Mouse (Mus musculus) embryo, embryonic 9.5 days (tissue): ENCODE results near the gene Zbed6.
"Not testable (repeated sequence)": the region's sequence is repeated elsewhere in the genome, so short reads cannot be mapped to it uniquely, and the experiment has no call there.

ENCODE experiments used
- DNase-seq: peaks from one replicate; pipeline ENCODE4 v3.0.0-alpha.2; 2017; ENCODE audit errors: extremely low spot score

Gene Zbed6

GRCm38 (mm10) chr1:133660466-133661202 is at the start of gene Zbed6:
TSS of gene Zbed6 (minus strand) at chr1:133660885.
- peak; percentile 84 for DNase-seq

GRCm38 (mm10) chr1:133709292-133709691 is 48.6 kb upstream of the Zbed6 start:
- no peak for DNase-seq

- not testable (repeated sequence) for DNase-seq
Measured at GRCm38 (mm10) chr1:133701824-133702223, 41.1 kb upstream of the Zbed6 start.

- DNase-seq, result no peak
Measured at GRCm38 (mm10) chr1:133697935-133698620, 37.4 kb upstream of the Zbed6 start.

- peak; percentile 34 for DNase-seq
Measured at GRCm38 (mm10) chr1:133695901-133696300, 35.2 kb upstream of the Zbed6 start.

- no peak for DNase-seq
Measured at GRCm38 (mm10) chr1:133694876-133695275, 34.2 kb upstream of the Zbed6 start.

- DNase-seq, result peak; percentile 33
Measured at GRCm38 (mm10) chr1:133694301-133694700, 33.6 kb upstream of the Zbed6 start.

- no peak for DNase-seq
Measured at GRCm38 (mm10) chr1:133693536-133694114, 32.9 kb upstream of the Zbed6 start.

GRCm38 (mm10) chr1:133692195-133692594 is 31.5 kb upstream of the Zbed6 start:
- DNase-seq, result no peak

- DNase-seq, result no peak
Measured at GRCm38 (mm10) chr1:133691046-133691445, 30.4 kb upstream of the Zbed6 start.

GRCm38 (mm10) chr1:133689897-133690296 is 29.2 kb upstream of the Zbed6 start, which contains the start of gene Lax1:
TSS of gene Lax1 (minus strand) at chr1:133690108.
- DNase-seq, result no peak

GRCm38 (mm10) chr1:133688301-133688700 is 27.6 kb upstream of the Zbed6 start:
- no peak for DNase-seq

GRCm38 (mm10) chr1:133685749-133686519 is 25.2 kb upstream of the Zbed6 start:
- DNase-seq, result no peak

GRCm38 (mm10) chr1:133671801-133672200 is 11.1 kb upstream of the Zbed6 start:
- no peak for DNase-seq

GRCm38 (mm10) chr1:133671266-133671665 is 10.6 kb upstream of the Zbed6 start:
- no peak for DNase-seq

GRCm38 (mm10) chr1:133670776-133671175 is 10.1 kb upstream of the Zbed6 start:
- DNase-seq, result no peak

- DNase-seq, result no peak
Measured at GRCm38 (mm10) chr1:133670190-133670589, 9.5 kb upstream of the Zbed6 start.

GRCm38 (mm10) chr1:133668618-133669017 is 7.9 kb upstream of the Zbed6 start:
- no peak for DNase-seq

GRCm38 (mm10) chr1:133667721-133668120 is 7.0 kb upstream of the Zbed6 start:
- no peak for DNase-seq

GRCm38 (mm10) chr1:133665713-133666112 is 5.0 kb upstream of the Zbed6 start:
- not testable (repeated sequence) for DNase-seq

GRCm38 (mm10) chr1:133664203-133664970 is 3.7 kb upstream of the Zbed6 start:
- no peak for DNase-seq
